Mouse (Mus musculus): Measurements from ENCODE around the gene 1500009C09Rik. TPM values are rescaled to one million over a fixed set of nuclear protein-coding genes. Genes with fewer than 3 reads are reported as not detected.
A peak's percentile ranks its signal among the peaks of the same experiment; 100 is the strongest.

Gene 1500009C09Rik
- polyA plus RNA-seq, 1 experiment from 2014 or later: not detected

GRCm38 (mm10) chr15:82211281-82211680 is 40.9 kb upstream of the 1500009C09Rik start:
- WGBS: 2% methylated on average over 11 of the region's 11 CpGs
- peaks cover 7% of the 10 kb centered on the region; the same call in 1 of the 2 replicates for H3K36me3 ChIP-seq
- peak overlapping the region; percentile 50 for H3K4me3 ChIP-seq (replicated peaks)
- no peak for ATAC-seq (ENCODE audit: insufficient number of reproducible peaks, insufficient read depth, low FRiP score, low TSS enrichment, low read depth)
- peak overlapping the region; percentile 79 for H3K4me2 ChIP-seq
- H3K27me3 ChIP-seq: peaks cover 100% of the 10 kb centered on the region
- no peak overlapping the region for H3K9ac ChIP-seq (replicated peaks)
- H3K4me1 ChIP-seq (replicated peaks): peaks cover 36% of the 10 kb centered on the region
- H3K27ac ChIP-seq: no peak overlapping the region
- no peaks in the 10 kb centered on the region for H3K9me3 ChIP-seq

- peak; percentile 8; the same call in 1 of the 2 replicates for ATAC-seq (ENCODE audit: insufficient number of reproducible peaks, insufficient read depth, low FRiP score, low TSS enrichment, low read depth)
- Histone ChIP-seq H3K27me3 (peaks cover 100% of the 10 kb centered on the region), H3K27ac (no peak overlapping the region), H3K36me3 (0 out of 2 replicates have a peak, but pooled peaks cover 3% of the 10 kb centered on the region), H3K4me2 (peak overlapping the region; percentile 79), H3K9ac (replicated peaks) (peak overlapping the region; percentile 50), H3K4me1 (replicated peaks) (peaks cover 36% of the 10 kb centered on the region), H3K9me3 (no peaks in the 10 kb centered on the region), H3K4me3 (replicated peaks) (peak overlapping the region; percentile 50)
- WGBS: under 1% methylated on average over 112 of the region's 112 CpGs
Measured at GRCm38 (mm10) chr15:82211911-82212751, 40.1 kb upstream of the 1500009C09Rik start.

GRCm38 (mm10) chr15:82212752-82213063 is 39.5 kb upstream of the 1500009C09Rik start, which contains the start of gene Shisa8:
TSS of gene Shisa8 (minus strand) at chr15:82212815.
- H3K36me3 ChIP-seq: 0 out of 2 replicates have a peak, but pooled peaks cover 3% of the 10 kb centered on the region
- H3K9me3 ChIP-seq: no peaks in the 10 kb centered on the region
- peaks cover 32% of the 10 kb centered on the region for H3K4me1 ChIP-seq (replicated peaks)
- no peak within 1 kb of the TSS for H3K27ac ChIP-seq
- H3K27me3 ChIP-seq: peaks cover 98% of the 10 kb centered on the region
- peak within 1 kb of the TSS; percentile 50 for H3K9ac ChIP-seq (replicated peaks)
- peak within 1 kb of the TSS; percentile 79 for H3K4me2 ChIP-seq
- no peak for ATAC-seq (ENCODE audit: insufficient number of reproducible peaks, insufficient read depth, low FRiP score, low TSS enrichment, low read depth)
- H3K4me3 ChIP-seq (replicated peaks): peak within 1 kb of the TSS; percentile 50
- 0% methylated on average over 18 of the region's 34 CpGs for WGBS

- H3K4me3 ChIP-seq (replicated peaks): no peak overlapping the region
- no peak overlapping the region for H3K27ac ChIP-seq
- no peak overlapping the region for H3K4me2 ChIP-seq
- ATAC-seq (ENCODE audit: insufficient number of reproducible peaks, insufficient read depth, low FRiP score, low TSS enrichment, low read depth): no peak
- H3K9me3 ChIP-seq: no peaks in the 10 kb centered on the region
- H3K4me1 ChIP-seq (replicated peaks): peaks cover 32% of the 10 kb centered on the region
- H3K9ac ChIP-seq (replicated peaks): no peak overlapping the region; the same call in 1 of the 2 replicates
- H3K36me3 ChIP-seq: 0 out of 2 replicates have a peak, but pooled peaks cover 2% of the 10 kb centered on the region
- WGBS: 8% methylated on average over 4 of the region's 4 CpGs
- peaks cover 98% of the 10 kb centered on the region for H3K27me3 ChIP-seq
Measured at GRCm38 (mm10) chr15:82213222-82213621, 39.0 kb upstream of the 1500009C09Rik start.

- Histone ChIP-seq H3K9me3 (no peaks in the 10 kb centered on the region), H3K27ac (no peak overlapping the region), H3K9ac (replicated peaks) (no peak overlapping the region), H3K4me3 (replicated peaks) (no peak overlapping the region), H3K4me2 (no peak overlapping the region), H3K27me3 (peaks cover 88% of the 10 kb centered on the region), H3K36me3 (no peaks in the 10 kb centered on the region), H3K4me1 (replicated peaks) (peaks cover 32% of the 10 kb centered on the region)
- no peak for ATAC-seq (ENCODE audit: insufficient number of reproducible peaks, insufficient read depth, low FRiP score, low TSS enrichment, low read depth)
- 43% methylated on average over 11 of the region's 11 CpGs for WGBS
Measured at GRCm38 (mm10) chr15:82215332-82216046, 36.7 kb upstream of the 1500009C09Rik start.

- no peak overlapping the region for H3K9ac ChIP-seq (replicated peaks)
- H3K4me1 ChIP-seq (replicated peaks): peaks cover 32% of the 10 kb centered on the region
- no peak overlapping the region for H3K4me2 ChIP-seq
- no peaks in the 10 kb centered on the region for H3K9me3 ChIP-seq
- H3K4me3 ChIP-seq (replicated peaks): no peak overlapping the region
- WGBS: 47% methylated on average over 20 of the region's 20 CpGs
- H3K27ac ChIP-seq: no peak overlapping the region
- no peak for ATAC-seq (ENCODE audit: insufficient number of reproducible peaks, insufficient read depth, low FRiP score, low TSS enrichment, low read depth)
- peaks cover 86% of the 10 kb centered on the region for H3K27me3 ChIP-seq
- H3K36me3 ChIP-seq: no peaks in the 10 kb centered on the region
Measured at GRCm38 (mm10) chr15:82216142-82216827, 35.9 kb upstream of the 1500009C09Rik start.

GRCm38 (mm10) chr15:82217039-82217438 is 35.2 kb upstream of the 1500009C09Rik start:
- Histone ChIP-seq H3K27ac (no peak overlapping the region), H3K27me3 (peaks cover 79% of the 10 kb centered on the region)

GRCm38 (mm10) chr15:82217980-82218379 is 34.2 kb upstream of the 1500009C09Rik start:
- Histone ChIP-seq H3K4me3 (replicated peaks) (no peak overlapping the region), H3K27ac (no peak overlapping the region), H3K9me3 (no peaks in the 10 kb centered on the region), H3K27me3 (peaks cover 79% of the 10 kb centered on the region), H3K9ac (replicated peaks) (no peak overlapping the region), H3K36me3 (no peaks in the 10 kb centered on the region), H3K4me2 (no peak overlapping the region), H3K4me1 (replicated peaks) (peaks cover 15% of the 10 kb centered on the region)
- ATAC-seq (ENCODE audit: insufficient number of reproducible peaks, insufficient read depth, low FRiP score, low TSS enrichment, low read depth): no peak
- 26% methylated on average over 9 of the region's 9 CpGs for WGBS

More at GRCm38 (mm10) chr15:82217039-82217438, 35.2 kb upstream of the 1500009C09Rik start:
- Histone ChIP-seq H3K9ac (replicated peaks) (no peak overlapping the region; the same call in 1 of the 2 replicates), H3K4me1 (replicated peaks) (peaks cover 24% of the 10 kb centered on the region), H3K4me3 (replicated peaks) (no peak overlapping the region), H3K9me3 (no peaks in the 10 kb centered on the region), H3K4me2 (no peak overlapping the region), H3K36me3 (no peaks in the 10 kb centered on the region)
- WGBS: 9% methylated on average over 7 of the region's 7 CpGs
- ATAC-seq (ENCODE audit: insufficient number of reproducible peaks, insufficient read depth, low FRiP score, low TSS enrichment, low read depth): no peak

GRCm38 (mm10) chr15:82218778-82219666 is 33.2 kb upstream of the 1500009C09Rik start:
- H3K9me3 ChIP-seq: no peaks in the 10 kb centered on the region
- ATAC-seq (ENCODE audit: insufficient number of reproducible peaks, insufficient read depth, low FRiP score, low TSS enrichment, low read depth): no peak
- H3K4me3 ChIP-seq (replicated peaks): no peak overlapping the region
- WGBS: 76% methylated on average over 26 of the region's 26 CpGs
- H3K4me2 ChIP-seq: no peak overlapping the region
- peaks cover 20% of the 10 kb centered on the region for H3K4me1 ChIP-seq (replicated peaks)
- no peak overlapping the region for H3K9ac ChIP-seq (replicated peaks)
- H3K27ac ChIP-seq: no peak overlapping the region
- H3K36me3 ChIP-seq: no peaks in the 10 kb centered on the region
- peaks cover 79% of the 10 kb centered on the region for H3K27me3 ChIP-seq

GRCm38 (mm10) chr15:82220003-82220675 is 32.1 kb upstream of the 1500009C09Rik start:
- Histone ChIP-seq H3K27ac (no peak overlapping the region), H3K4me1 (replicated peaks) (peaks cover 27% of the 10 kb centered on the region), H3K9me3 (no peaks in the 10 kb centered on the region), H3K36me3 (no peaks in the 10 kb centered on the region), H3K4me3 (replicated peaks) (no peak overlapping the region), H3K27me3 (peaks cover 79% of the 10 kb centered on the region), H3K9ac (replicated peaks) (no peak overlapping the region), H3K4me2 (no peak overlapping the region)
- no peak for ATAC-seq (ENCODE audit: insufficient number of reproducible peaks, insufficient read depth, low FRiP score, low TSS enrichment, low read depth)
- WGBS: 73% methylated on average over 11 of the region's 12 CpGs

Measured in limb, embryonic 12.5 days (tissue).